Mouse (Mus musculus) heart, adult 2 months (tissue): Measurements from ENCODE around the gene Spata16.

Experiments
- CTCF ChIP-seq: fragments of 200-600 bp; IDR thresholded peaks from 2 replicates; pipeline ENCODE4 v1.8.1; 2022; ENCODE audit warnings: antibody characterized with exemption, mild to moderate bottlenecking, moderate library complexity
- EP300 ChIP-seq: fragments of 200-500 bp; IDR thresholded peaks from 2 replicates; pipeline ENCODE4 v1.6.1; 2011; ENCODE audit warnings: low read depth, low read length, control low read depth; ENCODE audit not compliant: insufficient read depth
- POLR2A ChIP-seq: fragments of 200-500 bp; IDR thresholded peaks from 2 replicates; pipeline ENCODE4 v1.6.1; 2011; ENCODE audit warnings: mild to moderate bottlenecking, low read depth, low read length, control low read depth; ENCODE audit not compliant: insufficient read depth

- TF ChIP-seq CTCF: no peak
- no peak for TF ChIP-seq POLR2A
- no peak for TF ChIP-seq EP300
These were observed 333.1 kb downstream of the Spata16 start for GRCm38 (mm10) chr3:26970529-26970928.
